ENCODE assay signal across 8 mouse cellular contexts in genomic region chr1:191479906-191480379, GRCm38 (mm10).
DNase-seq lines count a peak whose midpoint lies in the region; ATAC-seq and TF ChIP-seq lines count a peak whose summit lies in the region.

No protein-coding gene starts in this region.

- no peak overlapping the region for H3K4me3 ChIP-seq in kidney, embryonic 14.5 days (ENCODE audit: low read length)
- H3K4me3 ChIP-seq in heart, postnatal 0 days (ENCODE audit: low read depth, low read length), result no peak overlapping the region
- no peak overlapping the region for H3K4me3 ChIP-seq in liver, embryonic 12.5 days
- H3K4me3 ChIP-seq in stomach, embryonic 14.5 days (ENCODE audit: low read depth, low read length), result no peak overlapping the region
- no peak overlapping the region for H3K4me3 ChIP-seq in midbrain, embryonic 15.5 days

- TF ChIP-seq CTCF in heart, postnatal 0 days (IDR thresholded peaks at IDR 0.05; ENCODE audit: low read depth), result peak; percentile 26

- no peak overlapping the region for H3K27ac ChIP-seq in kidney, embryonic 14.5 days (ENCODE audit: low read depth, low read length)
- H3K27ac ChIP-seq in heart, postnatal 0 days (ENCODE audit: low read depth), result peak overlapping the region; percentile 58
- H3K27ac ChIP-seq in liver, embryonic 12.5 days, result no peak overlapping the region
- no peak overlapping the region for H3K27ac ChIP-seq in stomach, embryonic 14.5 days (ENCODE audit: low read length)
- no peak overlapping the region for H3K27ac ChIP-seq in midbrain, embryonic 15.5 days

- H3K4me2 ChIP-seq in kidney, embryonic 14.5 days (replicated peaks; ENCODE audit: low read depth, low read length), result no peak overlapping the region
- H3K4me2 ChIP-seq in heart, postnatal 0 days (ENCODE audit: low read depth, low read length), result no peak overlapping the region
- H3K4me2 ChIP-seq in liver, embryonic 12.5 days, result peak overlapping the region; percentile 5
- no peak overlapping the region for H3K4me2 ChIP-seq in stomach, embryonic 14.5 days (replicated peaks; ENCODE audit: low read depth, low read length)
- H3K4me2 ChIP-seq in midbrain, embryonic 15.5 days, result no peak overlapping the region

- WGBS in kidney, embryonic 14.5 days, result 51% methylated on average over 13 of the region's 13 CpGs
- 42% methylated on average over 13 of the region's 13 CpGs for WGBS in heart, postnatal 0 days
- WGBS in liver, embryonic 12.5 days (ENCODE audit: insufficient replicate concordance), result 23% methylated on average over 13 of the region's 13 CpGs
- WGBS in stomach, embryonic 14.5 days, result 42% methylated on average over 13 of the region's 13 CpGs
- WGBS in midbrain, embryonic 15.5 days, result 81% methylated on average over 13 of the region's 13 CpGs

- peak; percentile 71 for DNase-seq in kidney, adult 11 months
- DNase-seq in heart, postnatal 0 days (ENCODE audit: low spot score), result peak; percentile 45
- no peak for DNase-seq in cerebellum, postnatal 36 days

- H3K36me3 ChIP-seq in kidney, embryonic 14.5 days (ENCODE audit: control insufficient read depth, insufficient read depth, low read length), result no peaks in the 10 kb centered on the region
- H3K36me3 ChIP-seq in heart, postnatal 0 days (replicated peaks; ENCODE audit: control insufficient read depth, insufficient read depth, low read length), result no peaks in the 10 kb centered on the region
- H3K36me3 ChIP-seq in liver, embryonic 12.5 days, result no peaks in the 10 kb centered on the region
- H3K36me3 ChIP-seq in stomach, embryonic 14.5 days (ENCODE audit: control insufficient read depth, insufficient read depth, low read length), result no peaks in the 10 kb centered on the region
- H3K36me3 ChIP-seq in midbrain, embryonic 15.5 days (replicated peaks), result no peaks in the 10 kb centered on the region

- peak; percentile 75; the same call in 1 of the 2 replicates for TF ChIP-seq EP300 in heart, postnatal 0 days (IDR thresholded peaks at IDR 0.05; ENCODE audit: low read depth)

- no peaks in the 10 kb centered on the region for H3K4me1 ChIP-seq in kidney, embryonic 14.5 days (ENCODE audit: control insufficient read depth, insufficient read depth, low read length)
- H3K4me1 ChIP-seq in heart, postnatal 0 days (ENCODE audit: control insufficient read depth, insufficient read depth), result no peaks in the 10 kb centered on the region
- peaks cover 8% of the 10 kb centered on the region; the same call in 1 of the 2 replicates for H3K4me1 ChIP-seq in liver, embryonic 12.5 days
- no peaks in the 10 kb centered on the region for H3K4me1 ChIP-seq in stomach, embryonic 14.5 days (ENCODE audit: control insufficient read depth, insufficient read depth, low read length)
- H3K4me1 ChIP-seq in midbrain, embryonic 15.5 days, result no peaks in the 10 kb centered on the region

- no peak overlapping the region for H3K9ac ChIP-seq in kidney, embryonic 14.5 days (ENCODE audit: low read depth, low read length)
- no peak overlapping the region for H3K9ac ChIP-seq in heart, postnatal 0 days (replicated peaks; ENCODE audit: low read depth, low read length)
- H3K9ac ChIP-seq in liver, embryonic 12.5 days, result no peak overlapping the region
- H3K9ac ChIP-seq in stomach, embryonic 14.5 days (replicated peaks; ENCODE audit: low read depth, low read length), result no peak overlapping the region
- no peak overlapping the region for H3K9ac ChIP-seq in midbrain, embryonic 15.5 days

- H3K9me3 ChIP-seq in kidney, embryonic 14.5 days (ENCODE audit: control insufficient read depth, low read length), result no peaks in the 10 kb centered on the region
- no peaks in the 10 kb centered on the region for H3K9me3 ChIP-seq in heart, postnatal 0 days (replicated peaks; ENCODE audit: control insufficient read depth, low read length)
- H3K9me3 ChIP-seq in liver, embryonic 12.5 days (replicated peaks), result no peaks in the 10 kb centered on the region
- no peaks in the 10 kb centered on the region for H3K9me3 ChIP-seq in stomach, embryonic 14.5 days (ENCODE audit: control insufficient read depth, low read depth, low read length)
- H3K9me3 ChIP-seq in midbrain, embryonic 15.5 days, result no peaks in the 10 kb centered on the region

- no peaks in the 10 kb centered on the region for H3K27me3 ChIP-seq in kidney, embryonic 14.5 days (ENCODE audit: control insufficient read depth, insufficient read depth, low read length)
- no peaks in the 10 kb centered on the region for H3K27me3 ChIP-seq in heart, postnatal 0 days (ENCODE audit: control insufficient read depth, insufficient read depth, low read length)
- no peaks in the 10 kb centered on the region for H3K27me3 ChIP-seq in liver, embryonic 12.5 days (replicated peaks)
- H3K27me3 ChIP-seq in stomach, embryonic 14.5 days (ENCODE audit: control insufficient read depth, insufficient read depth, low read length), result no peaks in the 10 kb centered on the region
- no peaks in the 10 kb centered on the region for H3K27me3 ChIP-seq in midbrain, embryonic 15.5 days (replicated peaks)

- ATAC-seq in kidney, embryonic 14.5 days (ENCODE audit: low FRiP score, low TSS enrichment), result no peak
- ATAC-seq in heart, postnatal 0 days (ENCODE audit: insufficient read depth, low read depth), result peak; percentile 80
- peak; percentile 30; the same call in 1 of the 2 replicates for ATAC-seq in liver, embryonic 12.5 days
- ATAC-seq in stomach, embryonic 14.5 days (ENCODE audit: insufficient number of reproducible peaks, insufficient read depth, low FRiP score, low read depth), result peak; percentile 58; the same call in 1 of the 2 replicates
- ATAC-seq in midbrain, embryonic 15.5 days (replicated peaks), result no peak
- ATAC-seq in cerebellum, adult (ENCODE audit: insufficient number of reproducible peaks, low FRiP score, low TSS enrichment), result no peak

Comparison
In these comparisons a context has a peak if more than half of its experiments do, and no peak if none do; other contexts are left out.
1. DNase-seq: peak in kidney, adult 11 months (single experiment) and heart, postnatal 0 days (single experiment); none in cerebellum, postnatal 36 days (0 of 2).
2. ATAC-seq: peak in heart, postnatal 0 days (single experiment), liver, embryonic 12.5 days (single experiment) and stomach, embryonic 14.5 days (single experiment); none in kidney, embryonic 14.5 days (single experiment), midbrain, embryonic 15.5 days (single experiment) and cerebellum, adult (single experiment).